Mouse (Mus musculus): ENCODE data around the gene Aptx.

GRCm38 (mm10) chr4:40703710-40704275 lies 799 bp upstream of the Aptx start:
- TF ChIP-seq CTCF (IDR thresholded peaks at IDR 0.05; ENCODE audit: extremely low read depth, insufficient read depth, insufficient read length, insufficient replicate concordance) (no peak), POLR2A (IDR thresholded peaks at IDR 0.05; ENCODE audit: low read depth, low read length) (no peak)

All from spleen, adult 2 months (tissue).